Mouse (Mus musculus) limb, embryonic 12.5 days (tissue): ENCODE data around the gene Zfp36l2. TPM values are rescaled to one million over a fixed set of nuclear protein-coding genes. Genes with fewer than 3 reads are reported as not detected.
A peak's percentile ranks its signal among the peaks of the same experiment; 100 is the strongest.
"Not testable (repeated sequence)": the region's sequence is repeated elsewhere in the genome, so short reads cannot be mapped to it uniquely, and the experiment has no call there.

Source experiments
- ATAC-seq: fragments of 200-750 bp; cut with Nextera tagmentation; 2 replicates; pipeline ENCODE4 v1.8.0; 2017; ENCODE audit warnings: low read depth, moderate TSS enrichment; ENCODE audit not compliant: insufficient number of reproducible peaks, insufficient read depth, low FRiP score, low TSS enrichment
- H3K27ac ChIP-seq: fragments of 300-500 bp; sonication (generic); 2 replicates; pipeline ENCODE4 v1.5.1; 2016; ENCODE audit warnings: mild to moderate bottlenecking, moderate library complexity
- H3K27me3 ChIP-seq: fragments of 300-500 bp; sonication (generic); 2 replicates; pipeline ENCODE4 v1.6.1; 2016; ENCODE audit warnings: mild to moderate bottlenecking, moderate library complexity
- H3K36me3 ChIP-seq: fragments of 300-500 bp; sonication (generic); 2 replicates; pipeline ENCODE4 v1.6.1; 2016; ENCODE audit warnings: mild to moderate bottlenecking, moderate library complexity
- H3K4me1 ChIP-seq: fragments of 300-500 bp; sonication (generic); replicated peaks from 2 replicates; pipeline ENCODE4 v1.6.1; 2016
- H3K4me2 ChIP-seq: fragments of 300-500 bp; sonication (generic); 2 replicates; pipeline ENCODE4 v1.6.1; 2016; ENCODE audit warnings: mild to moderate bottlenecking, moderate library complexity
- H3K4me3 ChIP-seq: fragments of 300-500 bp; sonication (generic); replicated peaks from 2 replicates; pipeline ENCODE4 v1.5.1; 2016; ENCODE audit warnings: mild to moderate bottlenecking
- H3K9ac ChIP-seq: fragments of 300-500 bp; sonication (generic); replicated peaks from 2 replicates; pipeline ENCODE4 v1.6.1; 2016; ENCODE audit warnings: mild to moderate bottlenecking, moderate library complexity
- H3K9me3 ChIP-seq: fragments of 300-500 bp; sonication (generic); 2 replicates; pipeline ENCODE4 v1.6.1; 2016; ENCODE audit warnings: mild to moderate bottlenecking, moderate library complexity
- WGBS: fragments of 180-500 bp; shearing (Covaris S2); methylation state at CpG from one replicate; pipeline ENCODE4 v1.1.7; 2016; 5-methylcytosine and 5-hydroxymethylcytosine counted together
- polyA plus RNA-seq: library from polyadenylated mRNA; unstranded; fragments of >200 nt; fragmentation: Nextera tagmentation; extraction: Ambion mirVana; gene quantifications from 2 replicates; pipeline ENCODE4 v1.2.1, GENCODE M21; 2016

Gene Zfp36l2
- polyA plus RNA-seq = 27.9 and 32.7 TPM in 2 replicates

GRCm38 (mm10) chr17:84187727-84188373 is at the start of gene Zfp36l2:
Gene Zfp36l2 (minus strand): TSS chr17:84187947.
- H3K27ac ChIP-seq = peak within 1 kb of the TSS; percentile 99
- H3K4me2 ChIP-seq = peak within 1 kb of the TSS; percentile 81
- WGBS = under 1% methylated on average over 65 of the region's 76 CpGs
- H3K4me3 ChIP-seq = peak within 1 kb of the TSS; percentile 99
- H3K9ac ChIP-seq = peak within 1 kb of the TSS; percentile 100
- H3K9me3 ChIP-seq = no peaks in the 10 kb centered on the region
- ATAC-seq = peak; percentile 88
- H3K36me3 ChIP-seq = peaks cover 44% of the 10 kb centered on the region
- H3K27me3 ChIP-seq = no peaks in the 10 kb centered on the region
- peaks cover 31% of the 10 kb centered on the region for H3K4me1 ChIP-seq

GRCm38 (mm10) chr17:84236781-84237557 is 49.2 kb upstream of the Zfp36l2 start:
- ATAC-seq = no peak
- H3K27ac ChIP-seq = no peak overlapping the region
- WGBS = 92% methylated on average over 7 of the region's 7 CpGs
- no peak overlapping the region for H3K9ac ChIP-seq
- H3K36me3 ChIP-seq = peaks cover 5% of the 10 kb centered on the region; the same call in 1 of the 2 replicates
- no peak overlapping the region for H3K4me2 ChIP-seq
- H3K27me3 ChIP-seq = no peaks in the 10 kb centered on the region
- peaks cover 4% of the 10 kb centered on the region; the same call in 1 of the 2 replicates for H3K9me3 ChIP-seq
- H3K4me3 ChIP-seq = no peak overlapping the region
- H3K4me1 ChIP-seq = no peaks in the 10 kb centered on the region; the same call in 1 of the 2 replicates

- H3K27ac ChIP-seq = no peak overlapping the region
- no peaks in the 10 kb centered on the region for H3K9me3 ChIP-seq
- H3K4me3 ChIP-seq = no peak overlapping the region
- H3K9ac ChIP-seq = no peak overlapping the region
- ATAC-seq = no peak
- H3K4me1 ChIP-seq = no peaks in the 10 kb centered on the region; the same call in 1 of the 2 replicates
- WGBS = 81% methylated on average over 4 of the region's 4 CpGs
- peaks cover 10% of the 10 kb centered on the region; the same call in 1 of the 2 replicates for H3K36me3 ChIP-seq
- no peak overlapping the region for H3K4me2 ChIP-seq
- H3K27me3 ChIP-seq = no peaks in the 10 kb centered on the region
Observed at GRCm38 (mm10) chr17:84235399-84235928, 47.7 kb upstream of the Zfp36l2 start.

GRCm38 (mm10) chr17:84234785-84235184 is 47.0 kb upstream of the Zfp36l2 start:
- H3K4me3 ChIP-seq, H3K4me1 ChIP-seq, H3K9ac ChIP-seq, H3K27ac ChIP-seq, H3K27me3 ChIP-seq, ATAC-seq, H3K4me2 ChIP-seq, H3K9me3 ChIP-seq: not testable (repeated sequence)
- peaks cover 16% of the 10 kb centered on the region; the same call in 1 of the 2 replicates for H3K36me3 ChIP-seq
- no CpG with 5 or more reads among the region's 4 CpGs for WGBS

GRCm38 (mm10) chr17:84233758-84234157 is 46.0 kb upstream of the Zfp36l2 start:
- no peak overlapping the region for H3K27ac ChIP-seq
- H3K27me3 ChIP-seq = no peaks in the 10 kb centered on the region
- H3K9ac ChIP-seq = no peak overlapping the region
- peaks cover 20% of the 10 kb centered on the region for H3K36me3 ChIP-seq
- no peaks in the 10 kb centered on the region; the same call in 1 of the 2 replicates for H3K4me1 ChIP-seq
- 94% methylated on average over 2 of the region's 2 CpGs for WGBS
- no peaks in the 10 kb centered on the region for H3K9me3 ChIP-seq
- H3K4me3 ChIP-seq = no peak overlapping the region
- no peak for ATAC-seq
- H3K4me2 ChIP-seq = no peak overlapping the region

- H3K27ac ChIP-seq = no peak overlapping the region
- H3K4me1 ChIP-seq = peaks cover 11% of the 10 kb centered on the region
- no peak overlapping the region for H3K9ac ChIP-seq
- no peaks in the 10 kb centered on the region for H3K27me3 ChIP-seq
- no peak for ATAC-seq
- H3K9me3 ChIP-seq = no peaks in the 10 kb centered on the region
- peaks cover 27% of the 10 kb centered on the region for H3K36me3 ChIP-seq
- H3K4me3 ChIP-seq = no peak overlapping the region
- WGBS = 88% methylated on average over 2 of the region's 2 CpGs
- no peak overlapping the region for H3K4me2 ChIP-seq
Observed at GRCm38 (mm10) chr17:84231361-84231760, 43.6 kb upstream of the Zfp36l2 start.

- H3K36me3 ChIP-seq = peaks cover 46% of the 10 kb centered on the region
- peaks cover 31% of the 10 kb centered on the region for H3K4me1 ChIP-seq
- no peaks in the 10 kb centered on the region for H3K27me3 ChIP-seq
- H3K4me3 ChIP-seq = no peak overlapping the region
- no peak overlapping the region for H3K9ac ChIP-seq
- no peak for ATAC-seq
- H3K4me2 ChIP-seq = no peak overlapping the region
- H3K27ac ChIP-seq = no peak overlapping the region; the same call in 1 of the 2 replicates
- WGBS = 73% methylated on average over 2 of the region's 2 CpGs
- H3K9me3 ChIP-seq = no peaks in the 10 kb centered on the region
Observed at GRCm38 (mm10) chr17:84228223-84228622, 40.5 kb upstream of the Zfp36l2 start.

- Histone ChIP-seq H3K27me3 (no peaks in the 10 kb centered on the region), H3K4me3 (no peak overlapping the region), H3K4me1 (peaks cover 31% of the 10 kb centered on the region), H3K27ac (no peak overlapping the region), H3K9me3 (no peaks in the 10 kb centered on the region), H3K9ac (no peak overlapping the region), H3K4me2 (no peak overlapping the region), H3K36me3 (peaks cover 54% of the 10 kb centered on the region)
- 89% methylated on average over 6 of the region's 6 CpGs for WGBS
- ATAC-seq = no peak
Observed at GRCm38 (mm10) chr17:84226681-84227080, 38.9 kb upstream of the Zfp36l2 start.

- Histone ChIP-seq H3K27me3 (no peaks in the 10 kb centered on the region), H3K4me1 (peaks cover 31% of the 10 kb centered on the region), H3K9ac (no peak overlapping the region), H3K4me2 (no peak overlapping the region), H3K27ac (no peak overlapping the region), H3K4me3 (no peak overlapping the region), H3K9me3 (no peaks in the 10 kb centered on the region), H3K36me3 (peaks cover 59% of the 10 kb centered on the region)
- 61% methylated on average over 5 of the region's 5 CpGs for WGBS
- ATAC-seq = no peak
Observed at GRCm38 (mm10) chr17:84226231-84226630, 38.5 kb upstream of the Zfp36l2 start.

- no peaks in the 10 kb centered on the region for H3K27me3 ChIP-seq
- peaks cover 62% of the 10 kb centered on the region for H3K36me3 ChIP-seq
- WGBS = 55% methylated on average over 15 of the region's 15 CpGs
- no peak overlapping the region for H3K4me2 ChIP-seq
- H3K4me1 ChIP-seq = peaks cover 31% of the 10 kb centered on the region
- H3K27ac ChIP-seq = no peak overlapping the region
- H3K9me3 ChIP-seq = no peaks in the 10 kb centered on the region
- H3K9ac ChIP-seq = no peak overlapping the region
- H3K4me3 ChIP-seq = no peak overlapping the region
- ATAC-seq = no peak
Observed at GRCm38 (mm10) chr17:84224217-84224887, 36.6 kb upstream of the Zfp36l2 start.

- not testable (repeated sequence) for H3K27ac ChIP-seq, H3K4me2 ChIP-seq, H3K4me3 ChIP-seq, ATAC-seq, H3K4me1 ChIP-seq, H3K9me3 ChIP-seq, H3K9ac ChIP-seq, H3K27me3 ChIP-seq
- WGBS = 95% methylated on average over 2 of the region's 2 CpGs
- peaks cover 53% of the 10 kb centered on the region for H3K36me3 ChIP-seq
Observed at GRCm38 (mm10) chr17:84218841-84219240, 31.1 kb upstream of the Zfp36l2 start.
